ENCODE assay signal across 32 mouse cellular contexts in genomic region chr12:70026233-70026632, GRCm38 (mm10).
"Had no signal": no experiment of that assay in that cellular context is flagged by ENCODE, and none has a peak within 500 bp of the region (broad histone marks: within the 10 kb centered on the region; RNA-seq: fewer than 3 reads in every experiment).

No protein-coding gene starts in this region.

- DNase-seq: left cerebral cortex, postnatal 4 days; liver; liver, embryonic 13.5 days; liver, postnatal 0 days; lung, adult 18-20 months; lung, adult 2 months; lung, embryonic 14.5 days; lung, postnatal 10 days; lung, postnatal 36 days; lung, postnatal 4 days; midbrain, embryonic 14.5 days had no signal

- H3K27me3 ChIP-seq: limb, embryonic 12.5 days; limb, embryonic 13.5 days; limb, embryonic 15.5 days; liver, embryonic 12.5 days; liver, embryonic 13.5 days; liver, embryonic 15.5 days; lung, embryonic 15.5 days; megakaryocyte, embryonic 14.5 days; midbrain, embryonic 12.5 days; midbrain, embryonic 13.5 days; midbrain, embryonic 15.5 days; neural tube, embryonic 12.5 days; neural tube, embryonic 13.5 days had no signal

- ATAC-seq: liver, embryonic 12.5 days; liver, postnatal 0 days; midbrain, embryonic 13.5 days; midbrain, embryonic 15.5 days; midbrain, embryonic 16.5 days had no signal

- H3K9me3 ChIP-seq: limb, embryonic 10.5 days; limb, embryonic 12.5 days; limb, embryonic 13.5 days; limb, embryonic 15.5 days; liver, embryonic 12.5 days; liver, embryonic 13.5 days; liver, embryonic 15.5 days; lung, embryonic 15.5 days; megakaryocyte, embryonic 14.5 days; midbrain, embryonic 10.5 days; midbrain, embryonic 12.5 days; midbrain, embryonic 13.5 days; midbrain, embryonic 15.5 days; neural tube, embryonic 12.5 days; neural tube, embryonic 13.5 days had no signal

- H3K4me3 ChIP-seq: left cerebral cortex, adult 2 months; limb, embryonic 10.5 days; limb, embryonic 12.5 days; limb, embryonic 13.5 days; limb, embryonic 15.5 days; liver, embryonic 12.5 days; liver, embryonic 13.5 days; liver, embryonic 15.5 days; lung, embryonic 15.5 days; megakaryocyte, embryonic 14.5 days; midbrain, embryonic 10.5 days; midbrain, embryonic 12.5 days; midbrain, embryonic 13.5 days; midbrain, embryonic 15.5 days; myocyte; neural tube, embryonic 12.5 days; neural tube, embryonic 13.5 days had no signal

- H3K27ac ChIP-seq: left cerebral cortex, adult 2 months; limb, embryonic 10.5 days; limb, embryonic 12.5 days; limb, embryonic 13.5 days; limb, embryonic 15.5 days; liver, embryonic 12.5 days; liver, embryonic 13.5 days; liver, embryonic 14.5 days; liver, embryonic 15.5 days; lung, embryonic 15.5 days; macrophage; midbrain, embryonic 10.5 days; midbrain, embryonic 12.5 days; midbrain, embryonic 13.5 days; midbrain, embryonic 15.5 days; neural tube, embryonic 12.5 days; neural tube, embryonic 13.5 days had no signal

- H3K4me1 ChIP-seq: limb, embryonic 10.5 days; limb, embryonic 12.5 days; limb, embryonic 13.5 days; limb, embryonic 15.5 days; liver, embryonic 12.5 days; liver, embryonic 13.5 days; liver, embryonic 15.5 days; lung, embryonic 15.5 days; megakaryocyte, embryonic 14.5 days; midbrain, embryonic 10.5 days; midbrain, embryonic 12.5 days; midbrain, embryonic 13.5 days; midbrain, embryonic 15.5 days; neural tube, embryonic 12.5 days; neural tube, embryonic 13.5 days had no signal

- H3K4me2 ChIP-seq: limb, embryonic 12.5 days; limb, embryonic 13.5 days; limb, embryonic 15.5 days; liver, embryonic 11.5 days; liver, embryonic 12.5 days; liver, embryonic 13.5 days; liver, embryonic 15.5 days; lung, embryonic 14.5 days; lung, embryonic 15.5 days; midbrain, embryonic 11.5 days; midbrain, embryonic 12.5 days; midbrain, embryonic 13.5 days; midbrain, embryonic 15.5 days; neural tube, embryonic 12.5 days; neural tube, embryonic 13.5 days had no signal

- H3K9ac ChIP-seq: limb, embryonic 12.5 days; limb, embryonic 13.5 days; limb, embryonic 15.5 days; liver, embryonic 12.5 days; liver, embryonic 13.5 days; liver, embryonic 14.5 days; liver, embryonic 15.5 days; liver, postnatal 0 days; lung, embryonic 14.5 days; lung, embryonic 15.5 days; midbrain, embryonic 12.5 days; midbrain, embryonic 13.5 days; midbrain, embryonic 15.5 days; neural tube, embryonic 12.5 days; neural tube, embryonic 13.5 days had no signal
